Mouse (Mus musculus) heart, adult 11 months (tissue): ENCODE results near the gene Rab37.

Experiments
- DNase-seq: peaks from one replicate; pipeline ENCODE4 v3.0.0; 2022

The Rab37 gene

GRCm38 (mm10) chr11:115091362-115091901, at the start of gene Rab37:
Gene Rab37 (plus strand): TSS chr11:115091431.
- no peak for DNase-seq

DNA sequence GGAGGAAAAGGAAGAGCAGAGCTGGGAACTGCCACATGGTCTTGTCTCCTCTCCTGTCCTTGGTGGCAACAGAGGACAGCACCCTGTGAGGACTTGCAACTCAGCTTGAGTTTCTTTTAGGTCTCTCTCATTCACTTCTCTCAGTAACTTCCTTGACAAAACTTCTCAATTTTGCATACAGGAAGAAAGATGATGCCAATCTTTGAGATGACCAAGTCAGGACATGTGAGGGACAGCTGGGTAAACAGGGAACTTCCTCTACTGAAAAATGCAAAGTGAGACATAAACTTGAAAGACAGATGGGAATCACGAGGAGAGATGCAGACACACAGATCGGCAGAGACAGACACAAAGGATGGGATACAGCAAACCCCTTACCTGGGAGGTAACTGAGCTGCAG, 43.0 kb upstream of the Rab37 start, which contains the start of gene Cd300ld3:
TSS of gene Cd300ld3 (minus strand) at position 151 of the 400 bp plus-strand sequence.
- peak; percentile 93 for DNase-seq

DNA sequence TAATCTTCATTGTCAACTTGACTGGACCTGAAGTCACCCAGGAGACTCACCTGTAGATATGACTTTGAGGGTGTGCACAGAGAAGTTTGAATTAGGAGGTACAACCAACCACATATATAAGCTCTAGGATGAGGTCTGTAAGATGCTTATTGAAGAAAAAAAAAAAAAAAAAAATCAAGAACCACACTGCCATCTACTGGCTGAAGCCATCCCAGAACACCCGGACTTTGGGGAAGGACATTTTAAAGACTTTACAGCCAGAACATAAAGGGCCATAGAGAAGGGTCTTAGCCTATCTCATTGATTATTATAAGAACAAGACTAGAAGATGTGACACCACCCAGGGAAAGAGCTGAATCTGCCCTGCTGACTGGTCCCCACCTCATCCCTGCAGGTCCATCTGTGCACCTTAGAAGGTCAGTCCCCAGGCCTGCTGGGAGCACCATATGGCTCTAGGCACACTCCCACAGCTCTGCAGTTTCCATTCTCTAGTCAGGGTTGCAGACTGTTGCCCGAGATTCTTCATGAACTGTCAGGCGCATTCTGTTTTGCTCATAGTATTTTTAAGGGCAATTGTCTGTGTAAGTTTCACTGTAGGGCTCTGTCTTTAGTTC, 41.8 kb upstream of the Rab37 start:
- peak; percentile 75 for DNase-seq

DNA sequence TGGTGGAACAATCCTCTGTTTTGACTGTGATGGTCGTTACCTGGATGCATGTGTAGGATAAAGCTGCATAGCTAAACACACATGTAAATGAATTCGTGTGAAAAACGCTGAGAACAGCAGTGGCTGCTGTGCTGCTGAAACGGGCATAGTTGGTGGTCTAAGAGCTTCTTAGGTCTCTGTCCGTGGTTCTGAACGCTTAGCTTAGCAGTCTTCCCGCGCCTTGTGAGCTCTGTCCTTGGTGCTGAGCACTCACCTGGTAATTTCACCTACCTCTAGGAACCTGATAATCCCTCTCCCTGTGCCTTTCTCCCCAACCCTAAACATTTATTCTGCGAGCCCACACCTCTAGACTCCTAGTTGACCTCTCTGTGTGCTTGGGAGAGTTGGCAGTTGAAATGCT, 39.0 kb upstream of the Rab37 start:
- DNase-seq: peak; percentile 75

DNA sequence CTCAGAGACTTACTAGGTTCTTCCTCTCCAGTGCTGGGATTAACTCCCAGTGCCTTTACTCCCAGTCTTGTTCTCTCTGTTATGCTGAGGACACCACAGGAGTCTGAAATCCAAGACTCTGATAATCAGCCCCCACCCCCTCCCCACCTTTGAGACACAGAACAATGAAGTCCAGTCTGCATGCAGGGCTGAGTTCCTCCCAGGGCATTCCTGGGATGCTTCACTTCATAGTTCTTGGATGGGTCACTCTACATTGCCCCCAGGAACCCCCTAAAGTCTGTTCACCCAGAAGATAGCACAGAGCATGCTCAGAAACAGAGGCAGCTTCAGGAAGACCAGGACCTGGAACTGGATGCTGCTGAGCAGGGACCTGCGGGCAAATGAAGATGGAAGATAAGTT, 38.2 kb upstream of the Rab37 start:
- DNase-seq: peak; percentile 61

GRCm38 (mm10) chr11:115054537-115054936, 36.7 kb upstream of the Rab37 start:
- DNase-seq: peak; percentile 91

DNA sequence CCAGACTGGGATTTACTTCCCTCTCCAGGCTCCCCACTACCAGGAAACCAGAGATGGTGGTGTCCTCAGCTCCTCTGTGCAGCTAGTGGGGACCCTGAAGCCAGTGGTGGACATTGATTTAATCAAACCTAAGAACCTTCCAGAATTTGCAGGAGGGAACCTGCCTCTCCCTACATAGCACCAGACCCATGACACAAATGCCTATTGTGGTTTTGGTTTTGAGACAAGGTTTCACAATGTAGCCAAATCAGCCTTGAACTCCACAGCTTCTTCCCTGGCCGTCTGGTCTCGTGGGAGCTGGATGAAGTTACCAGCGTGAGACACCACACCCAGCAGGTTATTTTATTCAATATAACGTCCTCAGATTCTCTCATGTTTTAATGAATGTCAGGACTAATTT, 32.5 kb upstream of the Rab37 start:
- DNase-seq: peak; percentile 78

DNA sequence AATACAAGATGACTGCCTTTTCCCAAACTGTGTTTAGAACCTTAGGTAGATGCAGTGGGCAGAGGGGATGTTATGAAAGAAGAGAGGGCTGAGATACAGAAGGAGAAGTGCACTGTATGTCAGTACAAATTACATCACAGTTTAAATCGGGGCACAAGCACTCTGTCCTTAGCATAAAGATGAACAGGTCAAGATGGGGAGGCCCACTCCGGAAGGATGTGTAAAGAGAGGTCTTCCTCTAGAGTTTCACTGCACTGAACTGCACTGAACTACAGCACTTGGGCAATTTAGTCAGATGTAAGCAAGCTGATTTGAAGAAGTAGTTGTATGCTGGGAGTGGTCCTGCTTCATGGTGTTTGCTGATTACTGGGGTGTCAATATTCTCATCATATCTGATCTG, 31.4 kb upstream of the Rab37 start:
- DNase-seq: peak; percentile 61

- DNase-seq: no peak
Measured at GRCm38 (mm10) chr11:115062077-115062476, 29.2 kb upstream of the Rab37 start, which contains the start of gene Cd300e. Gene Cd300e (minus strand): TSS chr11:115062177.

GRCm38 (mm10) chr11:115066768-115067167, 24.5 kb upstream of the Rab37 start:
- DNase-seq: peak; percentile 91

- no peak for DNase-seq
Measured at GRCm38 (mm10) chr11:115071015-115071551, 20.1 kb upstream of the Rab37 start.

DNA sequence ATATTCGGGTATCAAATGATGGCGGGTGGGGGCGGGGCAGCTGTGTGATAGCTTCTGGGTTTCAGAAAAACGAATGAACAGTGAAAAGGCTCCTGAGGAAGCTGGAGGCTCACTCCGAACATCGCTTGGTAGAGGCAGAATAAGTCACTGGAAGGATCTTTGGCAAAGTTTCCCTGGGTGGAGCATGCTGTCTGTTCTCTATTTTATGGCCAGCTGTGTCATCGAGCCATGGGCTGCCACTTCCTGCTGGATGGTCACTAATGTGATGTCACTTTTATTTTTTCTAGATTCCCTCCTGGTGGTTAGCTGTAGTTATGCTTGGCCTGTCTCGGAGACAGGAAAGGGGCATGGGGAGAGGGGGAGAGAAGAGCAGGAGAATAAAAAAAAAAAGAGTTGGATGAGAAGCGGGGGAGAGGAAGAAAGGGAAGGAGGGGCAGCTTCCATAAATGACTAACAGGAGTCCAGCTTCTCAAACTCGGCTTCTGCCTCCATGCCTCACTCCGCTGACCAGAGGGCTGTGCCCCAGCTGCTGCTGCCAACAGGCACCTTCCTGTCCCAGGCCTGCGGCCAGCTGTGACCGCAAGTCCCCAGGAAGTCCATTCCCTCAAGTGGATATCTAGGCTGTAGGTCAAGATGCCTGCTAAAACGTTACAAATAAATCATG, 19.5 kb upstream of the Rab37 start:
- DNase-seq: peak; percentile 98

DNA sequence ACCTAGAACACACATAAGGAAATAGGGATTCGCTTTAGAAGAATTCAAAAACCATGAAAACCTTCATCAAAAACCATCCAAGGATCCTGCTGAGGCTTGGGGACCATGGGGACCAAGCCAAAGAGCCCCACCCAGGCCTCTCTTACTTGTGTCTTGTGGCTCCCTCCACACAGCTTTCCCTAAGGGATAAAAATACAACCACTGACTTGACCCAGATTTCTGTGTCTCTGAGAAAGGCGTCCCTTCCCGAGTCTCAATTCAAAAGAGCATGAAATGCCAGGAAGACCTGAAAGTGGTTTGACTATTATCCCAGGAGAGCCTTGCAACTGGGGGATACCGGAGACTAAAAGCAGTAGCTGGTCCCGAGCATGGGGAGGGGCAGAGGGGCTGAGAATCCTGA, 18.2 kb upstream of the Rab37 start:
- DNase-seq: no peak

DNA sequence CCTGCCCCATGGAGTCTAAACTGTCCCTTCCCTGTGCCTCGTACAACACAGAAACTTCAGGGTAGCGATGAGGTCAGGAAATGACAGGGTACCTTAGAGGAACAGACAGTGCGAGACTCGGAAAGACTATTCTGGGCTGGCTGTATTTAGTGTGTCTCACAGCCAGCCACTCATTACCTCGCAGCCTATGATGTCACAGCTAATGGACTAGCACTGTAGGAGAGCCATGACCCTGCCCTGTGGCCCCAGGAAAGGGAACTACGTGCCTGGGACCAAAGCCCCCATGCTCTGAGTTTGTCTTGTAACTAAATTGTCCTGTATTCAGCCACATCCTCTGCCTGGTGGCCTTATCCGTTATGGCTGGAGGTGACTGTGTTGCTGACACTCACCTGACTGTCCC, 15.8 kb upstream of the Rab37 start:
- DNase-seq: no peak

- no peak for DNase-seq
Measured at GRCm38 (mm10) chr11:115075859-115076258, 15.4 kb upstream of the Rab37 start.

GRCm38 (mm10) chr11:115077436-115077835, 13.8 kb upstream of the Rab37 start:
- DNase-seq: no peak

DNA sequence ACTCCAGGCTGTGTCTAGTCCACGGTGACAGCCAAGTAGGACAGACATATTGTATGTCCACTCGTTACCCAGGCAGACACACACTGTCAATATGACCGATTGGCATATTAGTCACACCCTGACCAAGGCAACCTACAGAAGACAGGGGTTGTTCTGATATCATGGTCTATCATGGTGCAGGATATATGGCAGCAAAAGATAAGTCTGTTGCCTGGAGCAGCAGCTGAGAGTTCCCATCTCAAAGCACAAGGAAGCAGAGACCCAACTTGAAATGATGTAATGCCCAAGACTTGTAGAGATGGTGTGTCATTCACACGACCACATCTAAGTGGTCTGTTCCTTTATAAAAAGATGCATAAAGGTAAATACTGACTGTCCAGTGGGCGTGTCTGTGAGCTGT, 12.6 kb upstream of the Rab37 start:
- no peak for DNase-seq

DNA sequence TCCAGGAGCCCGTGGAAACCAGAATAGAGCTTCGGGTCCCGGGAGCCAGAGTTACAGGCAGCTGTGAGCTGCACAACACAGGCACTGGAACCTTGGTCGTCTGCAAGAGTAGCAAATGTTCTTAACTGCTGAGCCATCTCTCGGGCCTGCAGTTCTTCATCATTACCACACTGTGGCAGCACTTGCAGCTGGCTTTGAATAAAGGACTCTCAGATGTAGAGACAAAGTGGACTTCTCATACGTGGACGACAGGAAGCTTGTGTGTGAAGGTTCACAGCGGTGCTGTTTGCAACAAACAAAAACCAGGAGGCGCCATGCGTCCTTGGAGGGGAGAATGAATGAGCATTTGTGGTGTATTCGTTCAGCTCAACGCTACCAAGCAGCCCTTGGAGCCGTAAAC, 10.3 kb upstream of the Rab37 start:
- no peak for DNase-seq

DNA sequence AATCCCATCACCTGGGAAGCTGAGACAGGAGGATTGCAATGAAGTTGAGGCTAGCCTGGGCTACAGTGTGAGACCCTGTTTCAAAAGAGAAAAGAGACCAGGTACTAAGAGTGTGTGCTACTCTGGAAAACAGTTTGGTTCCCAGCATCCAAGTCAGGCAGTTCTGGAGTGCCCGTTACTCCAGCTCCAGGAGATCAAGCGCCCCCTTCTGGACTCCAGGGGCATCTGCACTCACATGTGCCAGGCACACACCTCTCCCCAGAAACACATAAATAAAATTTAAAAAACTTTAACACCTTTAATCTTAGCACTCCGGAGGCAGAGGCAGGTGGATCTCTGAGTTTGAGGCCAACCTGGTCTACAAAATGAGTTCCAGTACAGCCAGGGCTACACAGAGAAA, 9.9 kb upstream of the Rab37 start:
- no peak for DNase-seq

- DNase-seq: no peak
Measured at GRCm38 (mm10) chr11:115082196-115082595, 9.0 kb upstream of the Rab37 start.

- DNase-seq: no peak
Measured at GRCm38 (mm10) chr11:115083376-115084139, 7.7 kb upstream of the Rab37 start.

GRCm38 (mm10) chr11:115084595-115084994, 6.6 kb upstream of the Rab37 start:
- DNase-seq: peak; percentile 82

GRCm38 (mm10) chr11:115085064-115085463, 6.2 kb upstream of the Rab37 start:
- peak; percentile 74 for DNase-seq
